Mouse (Mus musculus) myocyte (in vitro differentiated cells): ENCODE data around the gene Rnf19b. TPM values are rescaled to one million over a fixed set of nuclear protein-coding genes. Genes with fewer than 3 reads are reported as not detected.

Experiments used
- H3K27me3 ChIP-seq: one replicate; pipeline ENCODE4 v1.6.1; 2011; ENCODE audit not compliant: control insufficient read depth, insufficient read depth, insufficient read length
- H3K36me3 ChIP-seq: one replicate; pipeline ENCODE4 v1.6.1; 2011; ENCODE audit not compliant: control insufficient read depth, insufficient read depth
- H3K4me2 ChIP-seq: one replicate; pipeline ENCODE4 v1.6.1; 2011; ENCODE audit warnings: low read depth, control low read depth
- H3K4me3 ChIP-seq: one replicate; pipeline ENCODE4 v1.5.1; 2011; ENCODE audit warnings: mild to moderate bottlenecking, control low read depth, moderate library complexity
- H3K79me2 ChIP-seq: one replicate; pipeline ENCODE4 v1.6.1; 2011; ENCODE audit not compliant: control insufficient read depth, insufficient read depth
- H3ac ChIP-seq: one replicate; pipeline ENCODE4 v1.6.1; 2011; ENCODE audit not compliant: control insufficient read depth, insufficient read length
- CEBPB ChIP-seq: IDR thresholded peaks from 2 replicates; pipeline ENCODE4 v1.6.1; 2011; ENCODE audit warnings: mild to moderate bottlenecking, moderate library complexity; ENCODE audit not compliant: poor library complexity, insufficient read depth, severe bottlenecking
- E2F4 ChIP-seq: IDR thresholded peaks from one replicate; pipeline ENCODE4 v1.6.1; 2011; ENCODE audit warnings: mild to moderate bottlenecking, control low read depth, moderate library complexity; ENCODE audit not compliant: insufficient read depth
- MAX ChIP-seq: IDR thresholded peaks from one replicate; pipeline ENCODE4 v1.6.1; 2011; ENCODE audit warnings: low read depth, mild to moderate bottlenecking, control low read depth
- MYOD1 ChIP-seq, 3 experiments: IDR thresholded peaks; one replicate each; pipeline ENCODE4 v1.6.1; 2011; ENCODE audit warnings: control low read depth in 2 of 3, low read depth in 2 of 3, mild to moderate bottlenecking in 2 of 3, moderate library complexity in 1 of 3; ENCODE audit not compliant: insufficient read length in 2 of 3, control insufficient read depth in 1 of 3
- MYOG ChIP-seq, 3 experiments: IDR thresholded peaks; one replicate each; pipeline ENCODE4 v1.6.1; 2011; ENCODE audit warnings: control low read depth in 2 of 3, low read depth in 2 of 3, mild to moderate bottlenecking in 2 of 3; ENCODE audit not compliant: insufficient read length in 2 of 3, control insufficient read depth in 1 of 3, insufficient read depth in 1 of 3
- POLR2A ChIP-seq: IDR thresholded peaks from one replicate; pipeline ENCODE4 v1.6.1; 2011; ENCODE audit warnings: low read depth, mild to moderate bottlenecking, control low read depth, moderate library complexity; ENCODE audit not compliant: insufficient read length
- POLR2AphosphoS2 ChIP-seq: IDR thresholded peaks from one replicate; pipeline ENCODE4 v1.6.1; 2011; ENCODE audit warnings: low read depth, control low read depth; ENCODE audit not compliant: insufficient read length
- REST ChIP-seq: IDR thresholded peaks from one replicate; pipeline ENCODE4 v1.6.1; 2011; ENCODE audit warnings: mild to moderate bottlenecking, control low read depth, moderate library complexity; ENCODE audit not compliant: insufficient read depth, insufficient read length
- SRF ChIP-seq: IDR thresholded peaks from one replicate; pipeline ENCODE4 v1.6.1; 2011; ENCODE audit warnings: low read depth; ENCODE audit not compliant: control insufficient read depth, insufficient read length
- TCF12 ChIP-seq: IDR thresholded peaks from one replicate; pipeline ENCODE4 v1.6.1; 2011; ENCODE audit warnings: mild to moderate bottlenecking, control low read depth; ENCODE audit not compliant: poor library complexity, insufficient read depth, severe bottlenecking
- TCF3 ChIP-seq: IDR thresholded peaks from one replicate; pipeline ENCODE4 v1.6.1; 2011; ENCODE audit warnings: low read depth, control low read depth; ENCODE audit not compliant: insufficient read length
- USF1 ChIP-seq: IDR thresholded peaks from one replicate; pipeline ENCODE4 v1.6.1; 2011; ENCODE audit warnings: low read depth, mild to moderate bottlenecking, control low read depth, moderate library complexity
- polyA plus RNA-seq: library from polyadenylated mRNA; unstranded; fragments of >200 nt; fragmentation: generic; extraction: Trizol; gene quantifications from one replicate; pipeline ENCODE4 v1.2.1, GENCODE M21; 2012; ENCODE audit warnings: missing spikeins

Gene Rnf19b
- polyA plus RNA-seq, 1 experiment, result 49.3 TPM

- no peaks in the 10 kb centered on the region for H3K27me3 ChIP-seq
- H3K4me3 ChIP-seq, result no peak overlapping the region
- no peak overlapping the region for H3K4me2 ChIP-seq
- H3ac ChIP-seq, result no peak overlapping the region
- H3K36me3 ChIP-seq, result peaks cover 15% of the 10 kb centered on the region
- TF ChIP-seq MYOG (IDR thresholded peaks at IDR 0.05; ENCODE audit: control insufficient read depth in 1 of 3, insufficient read depth in 1 of 3, insufficient read length in 2 of 3, low read depth in 2 of 3), result no peak
- no peak for TF ChIP-seq POLR2A
- TF ChIP-seq USF1, result no peak
- TF ChIP-seq MYOD1 (IDR thresholded peaks at IDR 0.05; ENCODE audit: control insufficient read depth in 1 of 3, insufficient read length in 2 of 3, low read depth in 2 of 3), result no peak
- TF ChIP-seq E2F4, result no peak
- no peak for TF ChIP-seq TCF3
- TF ChIP-seq REST, result no peak
- no peak for TF ChIP-seq MAX
- TF ChIP-seq POLR2AphosphoS2, result no peak
- no peak for TF ChIP-seq TCF12
- TF ChIP-seq SRF, result no peak
- no peak for TF ChIP-seq CEBPB
- no peaks in the 10 kb centered on the region for H3K79me2 ChIP-seq
These were observed 26.8 kb downstream of the Rnf19b start for GRCm38 (mm10) chr4:129084896-129085295.

- Histone ChIP-seq H3K4me3 (no peak overlapping the region), H3ac (no peak overlapping the region), H3K79me2 (no peaks in the 10 kb centered on the region), H3K4me2 (no peak overlapping the region), H3K27me3 (no peaks in the 10 kb centered on the region), H3K36me3 (peaks cover 8% of the 10 kb centered on the region)
- TF ChIP-seq TCF12, result no peak
- TF ChIP-seq TCF3, result no peak
- TF ChIP-seq POLR2A, result no peak
- TF ChIP-seq MYOD1 (IDR thresholded peaks at IDR 0.05; ENCODE audit: control insufficient read depth in 1 of 3, insufficient read length in 2 of 3, low read depth in 2 of 3), result no peak
- TF ChIP-seq USF1, result no peak
- TF ChIP-seq CEBPB, result no peak
- TF ChIP-seq REST, result no peak
- no peak for TF ChIP-seq MYOG (IDR thresholded peaks at IDR 0.05; ENCODE audit: control insufficient read depth in 1 of 3, insufficient read depth in 1 of 3, insufficient read length in 2 of 3, low read depth in 2 of 3)
- no peak for TF ChIP-seq POLR2AphosphoS2
- TF ChIP-seq MAX, result no peak
- no peak for TF ChIP-seq SRF
- TF ChIP-seq E2F4, result no peak
These were observed 28.0 kb downstream of the Rnf19b start for GRCm38 (mm10) chr4:129086078-129086477.

GRCm38 (mm10) chr4:129087850-129088249 is 29.8 kb downstream of the Rnf19b start:
- TF ChIP-seq REST (no peak), MAX (no peak), CEBPB (no peak), POLR2AphosphoS2 (no peak), SRF (no peak), TCF12 (no peak), MYOD1 (IDR thresholded peaks at IDR 0.05; ENCODE audit: control insufficient read depth in 1 of 3, insufficient read length in 2 of 3, low read depth in 2 of 3) (no peak), POLR2A (no peak), TCF3 (no peak), MYOG (IDR thresholded peaks at IDR 0.05; ENCODE audit: control insufficient read depth in 1 of 3, insufficient read depth in 1 of 3, insufficient read length in 2 of 3, low read depth in 2 of 3) (no peak), USF1 (no peak), E2F4 (no peak)
- Histone ChIP-seq H3K4me2 (no peak overlapping the region), H3K36me3 (peaks cover 4% of the 10 kb centered on the region), H3K4me3 (no peak overlapping the region), H3K27me3 (no peaks in the 10 kb centered on the region), H3K79me2 (no peaks in the 10 kb centered on the region), H3ac (no peak overlapping the region)

GRCm38 (mm10) chr4:129095276-129095675 is 37.2 kb downstream of the Rnf19b start:
- TF ChIP-seq SRF (no peak), POLR2A (no peak), MAX (no peak), CEBPB (no peak), MYOD1 (IDR thresholded peaks at IDR 0.05; ENCODE audit: control insufficient read depth in 1 of 3, insufficient read length in 2 of 3, low read depth in 2 of 3) (no peak), E2F4 (no peak), TCF12 (no peak), REST (no peak), POLR2AphosphoS2 (no peak)
- no peak overlapping the region for H3K4me3 ChIP-seq

GRCm38 (mm10) chr4:129097006-129097405 is 38.9 kb downstream of the Rnf19b start:
- H3K4me2 ChIP-seq, result no peak overlapping the region
- H3K36me3 ChIP-seq, result no peaks in the 10 kb centered on the region
- H3K79me2 ChIP-seq, result no peaks in the 10 kb centered on the region
- H3K27me3 ChIP-seq, result no peaks in the 10 kb centered on the region
- no peak overlapping the region for H3ac ChIP-seq
- no peak for TF ChIP-seq TCF12
- no peak for TF ChIP-seq MAX
- TF ChIP-seq TCF3, result no peak
- TF ChIP-seq MYOD1 (IDR thresholded peaks at IDR 0.05; ENCODE audit: control insufficient read depth in 1 of 3, insufficient read length in 2 of 3, low read depth in 2 of 3), result no peak
- TF ChIP-seq REST, result no peak
- TF ChIP-seq CEBPB, result no peak
- TF ChIP-seq E2F4, result no peak
- no peak for TF ChIP-seq MYOG (IDR thresholded peaks at IDR 0.05; ENCODE audit: control insufficient read depth in 1 of 3, insufficient read depth in 1 of 3, insufficient read length in 2 of 3, low read depth in 2 of 3)
- TF ChIP-seq POLR2A, result no peak
- no peak for TF ChIP-seq SRF
- no peak for TF ChIP-seq POLR2AphosphoS2
- TF ChIP-seq USF1, result no peak
- no peak overlapping the region for H3K4me3 ChIP-seq

More at GRCm38 (mm10) chr4:129095276-129095675, 37.2 kb downstream of the Rnf19b start:
- no peak overlapping the region for H3ac ChIP-seq
- H3K36me3 ChIP-seq, result no peaks in the 10 kb centered on the region
- H3K27me3 ChIP-seq, result no peaks in the 10 kb centered on the region
- no peak overlapping the region for H3K4me2 ChIP-seq
- no peaks in the 10 kb centered on the region for H3K79me2 ChIP-seq
